Mouse (Mus musculus) MEL (cell line): ENCODE results near the gene Clmp. TPM values are rescaled to one million over a fixed set of nuclear protein-coding genes. Genes with fewer than 3 reads are reported as not detected.
A peak's percentile ranks its signal among the peaks of the same experiment; 100 is the strongest.

Experiments
- DNase-seq: peaks from one replicate; pipeline ENCODE4 v3.0.0; 2011; ENCODE audit warnings: low read depth, low spot score
- H3K27ac ChIP-seq: 2 replicates; pipeline ENCODE4 v1.5.1; 2012; ENCODE audit warnings: low read depth, mild to moderate bottlenecking, control low read depth, low read length, moderate library complexity; ENCODE audit not compliant: control insufficient read depth
- H3K27me3 ChIP-seq, 2 experiments: fragments of 150-350 bp in 1 of 2; sonication (generic) in 1 of 2; 2 replicates each; pipeline ENCODE4 v1.6.1; 2012; ENCODE audit warnings: low read length in 2 of 2, mild to moderate bottlenecking in 2 of 2, improper control_type of control experiment in 1 of 2, moderate library complexity in 1 of 2; ENCODE audit not compliant: insufficient read depth in 2 of 2, control insufficient read depth in 1 of 2
- H3K36me3 ChIP-seq, 2 experiments: 2 replicates each; pipeline ENCODE4 v1.6.1; 2012 to 2014; ENCODE audit warnings: low read length in 2 of 2, improper control_type of control experiment in 1 of 2, inconsistent platforms in 1 of 2, mild to moderate bottlenecking in 1 of 2; ENCODE audit not compliant: insufficient read depth in 2 of 2, control insufficient read depth in 1 of 2
- H3K4me1 ChIP-seq, 2 experiments: fragments of 150-350 bp in 1 of 2; sonication (generic) in 1 of 2; 2 replicates each; pipeline ENCODE4 v1.6.1; 2012; ENCODE audit warnings: low read length in 2 of 2, improper control_type of control experiment in 1 of 2, mild to moderate bottlenecking in 1 of 2; ENCODE audit not compliant: insufficient read depth in 2 of 2, control insufficient read depth in 1 of 2
- H3K4me3 ChIP-seq, 2 experiments: fragments of 150-350 bp in 1 of 2; sonication (generic) in 1 of 2; 2 replicates each; pipeline ENCODE4 v1.5.1; 2012; ENCODE audit warnings: low read depth in 2 of 2, low read length in 2 of 2, mild to moderate bottlenecking in 2 of 2, moderate library complexity in 2 of 2, control low read depth in 1 of 2, improper control_type of control experiment in 1 of 2; ENCODE audit not compliant: control insufficient read depth in 1 of 2, insufficient read depth in 1 of 2
- H3K79me2 ChIP-seq: 2 replicates; pipeline ENCODE4 v1.6.1; 2012; ENCODE audit warnings: mild to moderate bottlenecking, low read length, moderate library complexity; ENCODE audit not compliant: control insufficient read depth, poor library complexity, insufficient read depth
- H3K9ac ChIP-seq: 2 replicates; pipeline ENCODE4 v1.6.1; 2012; ENCODE audit warnings: low read depth, mild to moderate bottlenecking, control low read depth, low read length, moderate library complexity; ENCODE audit not compliant: control insufficient read depth, poor library complexity, severe bottlenecking
- H3K9me3 ChIP-seq: fragments of 150-350 bp; sonication (generic); replicated peaks from 2 replicates; pipeline ENCODE4 v1.6.1; 2012; ENCODE audit warnings: mild to moderate bottlenecking, low read length, improper control_type of control experiment, moderate library complexity; ENCODE audit not compliant: insufficient read depth
- BHLHE40 ChIP-seq: IDR thresholded peaks from 2 replicates; pipeline ENCODE4 v1.6.1; 2012; ENCODE audit warnings: low read depth, mild to moderate bottlenecking, inconsistent platforms, low read length, improper control_type of control experiment, borderline replicate concordance
- CHD1 ChIP-seq: IDR thresholded peaks from 2 replicates; pipeline ENCODE4 v1.6.1; 2012; ENCODE audit warnings: low read depth, mild to moderate bottlenecking, inconsistent platforms, low read length, improper control_type of control experiment
- CTCF ChIP-seq, 3 experiments: IDR thresholded peaks in 2 of 3; conservative IDR thresholded peaks in 1 of 3; 2 replicates each; pipeline ENCODE4 v1.5.1; 2011 to 2012; ENCODE audit warnings: low read length in 3 of 3, low read depth in 2 of 3, mild to moderate bottlenecking in 2 of 3, improper control_type of control experiment in 1 of 3, inconsistent platforms in 1 of 3, mixed read lengths in 1 of 3, moderate library complexity in 1 of 3; ENCODE audit not compliant: control insufficient read depth in 1 of 3, insufficient read depth in 1 of 3, poor library complexity in 1 of 3, severe bottlenecking in 1 of 3
- EP300 ChIP-seq, 2 experiments: IDR thresholded peaks; 2 replicates each; pipeline ENCODE4 v1.6.1; 2011; ENCODE audit warnings: improper control_type of control experiment in 2 of 2, low read length in 2 of 2, low read depth in 1 of 2, mild to moderate bottlenecking in 1 of 2
- HCFC1 ChIP-seq: IDR thresholded peaks from 2 replicates; pipeline ENCODE4 v1.6.1; 2012; ENCODE audit warnings: low read depth, mild to moderate bottlenecking, inconsistent platforms, low read length, improper control_type of control experiment, moderate library complexity
- JUND ChIP-seq: IDR thresholded peaks from 2 replicates; pipeline ENCODE4 v1.6.1; 2011; ENCODE audit warnings: low read depth, mild to moderate bottlenecking, improper control_type of control experiment, low read length
- MAZ ChIP-seq: IDR thresholded peaks from 2 replicates; pipeline ENCODE4 v1.6.1; 2012; ENCODE audit warnings: low read depth, mild to moderate bottlenecking, inconsistent platforms, low read length, improper control_type of control experiment
- POLR2A ChIP-seq, 2 experiments: IDR thresholded peaks; 2 replicates each; pipeline ENCODE4 v1.6.1; 2011 to 2012; ENCODE audit warnings: low read length in 2 of 2, mild to moderate bottlenecking in 2 of 2, control low read depth in 1 of 2, improper control_type of control experiment in 1 of 2, low read depth in 1 of 2, moderate library complexity in 1 of 2; ENCODE audit not compliant: control insufficient read depth in 1 of 2, insufficient read depth in 1 of 2, poor library complexity in 1 of 2
- RAD21 ChIP-seq: IDR thresholded peaks from 2 replicates; pipeline ENCODE4 v1.6.1; 2011; ENCODE audit warnings: mild to moderate bottlenecking, low read depth, low read length, improper control_type of control experiment
- RCOR1 ChIP-seq: IDR thresholded peaks from 2 replicates; pipeline ENCODE4 v1.6.1; 2012; ENCODE audit warnings: low read depth, mild to moderate bottlenecking, inconsistent platforms, low read length, improper control_type of control experiment
- SMC3 ChIP-seq: IDR thresholded peaks from 2 replicates; pipeline ENCODE4 v1.6.1; 2011; ENCODE audit warnings: low read depth, low read length, improper control_type of control experiment
- TBP ChIP-seq: IDR thresholded peaks from 2 replicates; pipeline ENCODE4 v1.8.0; 2011; ENCODE audit warnings: low read depth, low read length, improper control_type of control experiment
- TCF12 ChIP-seq: IDR thresholded peaks from 2 replicates; pipeline ENCODE4 v1.6.1; 2014; ENCODE audit warnings: low read depth, mild to moderate bottlenecking, inconsistent platforms, low read length, improper control_type of control experiment, moderate library complexity
- USF2 ChIP-seq, 2 experiments: IDR thresholded peaks; 2 replicates each; pipeline ENCODE4 v1.6.1; 2011 to 2012; ENCODE audit warnings: improper control_type of control experiment in 2 of 2, low read length in 2 of 2, borderline replicate concordance in 1 of 2, inconsistent platforms in 1 of 2, low read depth in 1 of 2, mild to moderate bottlenecking in 1 of 2; ENCODE audit not compliant: insufficient read depth in 1 of 2
- ZKSCAN1 ChIP-seq: IDR thresholded peaks from 2 replicates; pipeline ENCODE4 v1.6.1; 2012; ENCODE audit warnings: low read depth, mild to moderate bottlenecking, inconsistent platforms, low read length, improper control_type of control experiment, moderate library complexity
- ZNF384 ChIP-seq: IDR thresholded peaks from 2 replicates; pipeline ENCODE4 v1.6.1; 2012; ENCODE audit warnings: low read depth, mild to moderate bottlenecking, inconsistent platforms, low read length, improper control_type of control experiment
- polyA plus RNA-seq, 2 experiments: library from polyadenylated mRNA; stranded (reverse) in 1 of 2; unstranded in 1 of 2; fragments of >175 nt in 1 of 2; fragments of >200 nt in 1 of 2; gene quantifications; 2 replicates each; pipeline versions ENCODE4 v1.2.1 to v1.2.4; 2012; ENCODE audit warnings: low replicate concordance in 2 of 2, low read depth in 1 of 2; ENCODE audit not compliant: insufficient read length in 2 of 2, insufficient read depth in 1 of 2, missing spikeins in 1 of 2
- total RNA-seq: library from RNA; depleted of rRNA; stranded (reverse); fragments of 300-350 nt; gene quantifications from 2 replicates; pipeline ENCODE4 v1.2.3, GENCODE M21; 2012

Clmp gene
- total and polyA plus RNA-seq, 3 experiments, result not detected

GRCm38 (mm10) chr9:40751749-40752148 is 66.0 kb downstream of the Clmp start:
- Histone ChIP-seq H3K79me2 (no peaks in the 10 kb centered on the region), H3K36me3 (no peaks in the 10 kb centered on the region), H3K27ac (no peak overlapping the region), H3K4me3 (no peak overlapping the region), H3K4me1 (no peaks in the 10 kb centered on the region), H3K27me3 (no peaks in the 10 kb centered on the region; a peak in 2 of 4 replicates), H3K9ac (no peak overlapping the region), H3K9me3 (no peaks in the 10 kb centered on the region)
- no peak for DNase-seq
- TF ChIP-seq BHLHE40 (no peak), MAZ (no peak), ZNF384 (no peak), USF2 (IDR thresholded peaks at IDR 0.05; ENCODE audit: borderline replicate concordance in 1 of 2, insufficient read depth in 1 of 2, low read depth in 1 of 2, low read length in 2 of 2) (no peak), RAD21 (no peak)

GRCm38 (mm10) chr9:40756401-40756800 is 70.6 kb downstream of the Clmp start:
- Histone ChIP-seq H3K36me3 (no peaks in the 10 kb centered on the region), H3K79me2 (no peaks in the 10 kb centered on the region), H3K9me3 (no peaks in the 10 kb centered on the region), H3K4me1 (no peaks in the 10 kb centered on the region; a peak in 1 of 4 replicates), H3K9ac (no peak overlapping the region), H3K27me3 (no peaks in the 10 kb centered on the region; a peak in 1 of 4 replicates), H3K27ac (no peak overlapping the region), H3K4me3 (no peak overlapping the region)
- TF ChIP-seq EP300 (IDR thresholded peaks at IDR 0.05; ENCODE audit: low read depth in 1 of 2, low read length in 2 of 2), result no peak
- no peak for TF ChIP-seq ZNF384
- TF ChIP-seq JUND, result no peak
- peak; percentile 45 to 88 (median 71) for TF ChIP-seq CTCF (IDR thresholded peaks at IDR 0.05 in 2 of 3, conservative IDR thresholded peaks at IDR 0.05 in 1 of 3; ENCODE audit: control insufficient read depth in 1 of 3, insufficient read depth in 1 of 3, low read depth in 2 of 3, low read length in 3 of 3, poor library complexity in 1 of 3, severe bottlenecking in 1 of 3)
- no peak for TF ChIP-seq TCF12
- TF ChIP-seq TBP, result no peak
- TF ChIP-seq POLR2A (IDR thresholded peaks at IDR 0.05; ENCODE audit: control insufficient read depth in 1 of 2, insufficient read depth in 1 of 2, low read depth in 1 of 2, low read length in 2 of 2, poor library complexity in 1 of 2), result no peak
- peak; percentile 50 for TF ChIP-seq SMC3
- TF ChIP-seq RAD21, result peak; percentile 34
- no peak for TF ChIP-seq HCFC1
- no peak for TF ChIP-seq ZKSCAN1
- no peak for TF ChIP-seq CHD1
- TF ChIP-seq RCOR1, result no peak
- peak; percentile 63 for DNase-seq
